Mouse (Mus musculus): ENCODE data around the gene B4galt5. TPM values are rescaled to one million over a fixed set of nuclear protein-coding genes. Genes with fewer than 3 reads are reported as not detected.

The B4galt5 gene
- total and polyA plus RNA-seq, 3 experiments: 12.5 to 17.6 (median 13.5) TPM

GRCm38 (mm10) chr2:167267531-167268410 is 81.2 kb downstream of the B4galt5 start:
- H3K4me1 ChIP-seq (ENCODE audit: control insufficient read depth in 1 of 2, insufficient read depth in 2 of 2): peaks cover 7 to 29% of the 10 kb centered on the region in 2 experiments
- dilution Hi-C loops (cut with MboI; ENCODE audit: extremely low pct_ligation_motif_present, extremely low pct_unique_long_range_greater_than_20kb, low sequenced_read_pairs): no loop called here
- no peak overlapping the region for H3K27ac ChIP-seq (ENCODE audit: insufficient read depth, low read depth)
- in situ Hi-C loops (cut with MboI; ENCODE audit: low pct_ligation_motif_present, low pct_unique_long_range_greater_than_20kb, low sequenced_read_pairs): no loop called here
- no peak for DNase-seq (ENCODE audit: extremely low read depth)
- H3K79me2 ChIP-seq (replicated peaks; ENCODE audit: control insufficient read depth, extremely low read depth, insufficient read depth, poor library complexity, severe bottlenecking): no peaks in the 10 kb centered on the region
- no peak overlapping the region for H3K4me2 ChIP-seq (ENCODE audit: insufficient read depth, low read depth, poor library complexity, severe bottlenecking)
- no peak overlapping the region for H3K9ac ChIP-seq (ENCODE audit: insufficient read depth, low read depth)
- no peaks in the 10 kb centered on the region for H3K27me3 ChIP-seq (replicated peaks)
- no peaks in the 10 kb centered on the region for H3K36me3 ChIP-seq (replicated peaks in 1 of 2; ENCODE audit: control insufficient read depth in 1 of 2, insufficient read depth in 1 of 2, low read length in 1 of 2)
- peaks cover 2% of the 10 kb centered on the region for H3K9me3 ChIP-seq (replicated peaks; ENCODE audit: low read length)
- H3K4me3 ChIP-seq (replicated peaks in 1 of 3; ENCODE audit: low read depth in 2 of 3, low read length in 2 of 3, poor library complexity in 1 of 3): no peak overlapping the region
- TF ChIP-seq SIN3A (IDR thresholded peaks at IDR 0.05; ENCODE audit: low read length): no peak
- no peak for TF ChIP-seq RAD21 (IDR thresholded peaks at IDR 0.05; ENCODE audit: low read depth, low read length)
- TF ChIP-seq GABPA (IDR thresholded peaks at IDR 0.05; ENCODE audit: insufficient replicate concordance, low read depth, low read length): no peak
- no peak for TF ChIP-seq CHD2 (IDR thresholded peaks at IDR 0.05; ENCODE audit: low read length)
- no peak for TF ChIP-seq JUND (conservative IDR thresholded peaks at IDR 0.05; ENCODE audit: low read depth, low read length)
- TF ChIP-seq ZC3H11A (IDR thresholded peaks at IDR 0.05; ENCODE audit: low read depth, low read length): no peak
- no peak for TF ChIP-seq TCF12 (IDR thresholded peaks at IDR 0.05; ENCODE audit: low read depth, low read length)
- TF ChIP-seq EP300 (IDR thresholded peaks at IDR 0.05; ENCODE audit: low read length): no peak
- TF ChIP-seq ETS1 (conservative IDR thresholded peaks at IDR 0.05; ENCODE audit: low read depth, low read length): no peak
- TF ChIP-seq ZKSCAN1 (IDR thresholded peaks at IDR 0.05; ENCODE audit: borderline replicate concordance, low read depth, low read length): no peak
- no peak for TF ChIP-seq PAX5 (IDR thresholded peaks at IDR 0.05; ENCODE audit: low read length)

GRCm38 (mm10) chr2:167266231-167266630 is 82.8 kb downstream of the B4galt5 start:
- Histone ChIP-seq H3K27me3 (replicated peaks) (no peaks in the 10 kb centered on the region), H3K27ac (ENCODE audit: insufficient read depth, low read depth) (no peak overlapping the region), H3K4me2 (ENCODE audit: insufficient read depth, low read depth, poor library complexity, severe bottlenecking) (no peak overlapping the region), H3K36me3 (replicated peaks in 1 of 2; ENCODE audit: control insufficient read depth in 1 of 2, insufficient read depth in 1 of 2, low read length in 1 of 2) (no peaks in the 10 kb centered on the region), H3K4me3 (replicated peaks in 1 of 3; ENCODE audit: low read depth in 2 of 3, low read length in 2 of 3, poor library complexity in 1 of 3) (no peak overlapping the region), H3K9me3 (replicated peaks; ENCODE audit: low read length) (peaks cover 5% of the 10 kb centered on the region), H3K9ac (ENCODE audit: insufficient read depth, low read depth) (no peak overlapping the region), H3K79me2 (replicated peaks; ENCODE audit: control insufficient read depth, extremely low read depth, insufficient read depth, poor library complexity, severe bottlenecking) (no peaks in the 10 kb centered on the region), H3K4me1 (ENCODE audit: control insufficient read depth in 1 of 2, insufficient read depth in 2 of 2) (peaks cover 7 to 24% of the 10 kb centered on the region in 2 experiments)
- in situ Hi-C loops (cut with MboI; ENCODE audit: low pct_ligation_motif_present, low pct_unique_long_range_greater_than_20kb, low sequenced_read_pairs): no loop called here
- DNase-seq (ENCODE audit: extremely low read depth): no peak
- TF ChIP-seq POLR2AphosphoS2 (IDR thresholded peaks at IDR 0.05; ENCODE audit: low read depth, low read length) (no peak), ZKSCAN1 (IDR thresholded peaks at IDR 0.05; ENCODE audit: borderline replicate concordance, low read depth, low read length) (no peak), TCF12 (IDR thresholded peaks at IDR 0.05; ENCODE audit: low read depth, low read length) (no peak), TBP (conservative IDR thresholded peaks at IDR 0.05; ENCODE audit: low read depth, low read length) (no peak), JUND (conservative IDR thresholded peaks at IDR 0.05; ENCODE audit: low read depth, low read length) (no peak), MYC (IDR thresholded peaks at IDR 0.05; ENCODE audit: low read depth, low read length) (no peak)
- dilution Hi-C loops (cut with MboI; ENCODE audit: extremely low pct_ligation_motif_present, extremely low pct_unique_long_range_greater_than_20kb, low sequenced_read_pairs): no loop called here
